Mouse (Mus musculus) liver, adult (tissue): ENCODE measurements around the gene Pafah1b2.

Experiments used
- GATA4 ChIP-seq: IDR thresholded peaks from 2 replicates; pipeline ENCODE4 v1.6.1; 2014; ENCODE audit warnings: mild to moderate bottlenecking, low read length; ENCODE audit not compliant: insufficient replicate concordance

The Pafah1b2 gene

DNA sequence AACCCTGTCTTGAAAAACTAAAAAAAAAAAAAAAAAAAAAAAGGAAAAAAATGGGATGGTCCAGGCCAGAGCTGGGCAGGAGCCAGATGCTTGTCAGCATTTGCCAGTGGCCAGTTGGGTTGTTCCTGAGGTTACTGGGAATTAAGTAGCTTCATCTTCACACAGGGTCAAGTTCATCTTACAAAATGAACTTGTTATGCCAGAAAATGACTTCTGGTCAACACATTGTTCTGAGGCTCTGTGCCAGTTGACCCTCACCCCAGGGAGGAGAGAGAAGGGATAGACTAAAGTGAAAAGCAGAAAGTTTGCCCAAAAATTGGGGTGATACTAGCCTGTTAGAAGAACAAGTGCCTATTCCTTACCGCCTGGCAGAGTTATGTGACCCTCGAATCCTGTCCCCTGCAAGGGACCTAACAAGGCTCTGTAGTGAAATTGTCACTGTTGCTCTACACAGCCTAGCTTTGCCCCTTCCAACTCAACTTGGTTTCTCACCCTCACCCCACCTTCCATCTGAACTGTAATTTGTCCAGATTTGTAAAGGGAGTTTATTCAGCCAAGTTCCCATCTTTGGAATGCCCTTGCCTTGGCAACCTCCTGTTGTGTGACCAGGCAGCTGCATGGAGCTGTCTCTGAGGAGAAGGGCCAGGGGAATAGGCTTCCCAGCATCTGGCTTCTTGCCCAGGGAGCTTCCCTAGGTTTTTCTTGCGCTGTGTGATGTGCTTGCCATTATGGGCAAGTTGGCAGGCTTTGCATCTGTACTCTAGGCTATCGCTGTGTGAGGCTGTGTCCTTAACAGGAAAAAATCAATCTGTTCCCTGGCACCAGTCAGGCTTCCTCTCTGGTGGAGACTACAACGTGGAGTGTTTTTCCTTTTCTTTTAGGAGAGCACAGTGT lies 95.2 kb downstream of the Pafah1b2 start:
- TF ChIP-seq GATA4: peak; percentile 56; the same call in 1 of the 2 replicates

DNA sequence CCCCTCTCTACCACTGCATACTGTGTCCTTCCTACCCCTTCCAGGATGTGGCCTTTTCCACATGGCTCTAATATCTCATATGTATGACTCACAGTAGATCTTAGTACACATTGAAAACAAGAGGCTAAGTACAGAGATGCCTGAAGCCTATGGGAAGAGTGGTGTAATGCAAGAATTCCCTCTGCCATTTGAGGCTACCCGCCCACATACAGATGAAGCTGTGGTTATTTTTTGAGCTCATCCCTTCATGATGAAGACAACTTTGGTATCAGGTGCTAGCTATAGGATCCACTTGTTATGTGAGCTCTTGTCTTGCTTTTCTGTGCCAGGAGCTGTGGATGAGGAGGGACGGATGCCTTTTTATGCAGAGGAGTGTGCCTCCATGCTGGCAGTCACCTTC lies 96.8 kb downstream of the Pafah1b2 start:
- no peak for TF ChIP-seq GATA4
